Mouse (Mus musculus) liver, postnatal 0 days (tissue): ENCODE measurements around the gene Apol7a.

Source experiments
- CTCF ChIP-seq: sonication (generic); IDR thresholded peaks from 2 replicates; pipeline ENCODE4 v1.5.1; 2016; ENCODE audit warnings: antibody characterized with exemption, low read depth
- EP300 ChIP-seq: IDR thresholded peaks from 2 replicates; pipeline ENCODE4 v1.6.1; 2016; ENCODE audit warnings: antibody characterized with exemption, low read depth, mild to moderate bottlenecking

- TF ChIP-seq EP300 (no peak), CTCF (no peak)
Measured at GRCm38 (mm10) chr15:77354496-77354847, 44.4 kb downstream of the Apol7a start.
